Mouse (Mus musculus) erythroblast, embryonic 14.5 days (primary cell): ENCODE data around the gene Vcpkmt.
"Not testable (repeated sequence)": the region's sequence is repeated elsewhere in the genome, so short reads cannot be mapped to it uniquely, and the experiment has no call there.

Source experiments
- GATA1 ChIP-seq: IDR thresholded peaks from 2 replicates; pipeline ENCODE4 v1.6.1; 2012; ENCODE audit warnings: low read length, inconsistent platforms, mixed read lengths
- TAL1 ChIP-seq: IDR thresholded peaks from 3 replicates; pipeline ENCODE4 v1.6.1; 2012; ENCODE audit warnings: low read length, inconsistent platforms, mixed read lengths

DNA sequence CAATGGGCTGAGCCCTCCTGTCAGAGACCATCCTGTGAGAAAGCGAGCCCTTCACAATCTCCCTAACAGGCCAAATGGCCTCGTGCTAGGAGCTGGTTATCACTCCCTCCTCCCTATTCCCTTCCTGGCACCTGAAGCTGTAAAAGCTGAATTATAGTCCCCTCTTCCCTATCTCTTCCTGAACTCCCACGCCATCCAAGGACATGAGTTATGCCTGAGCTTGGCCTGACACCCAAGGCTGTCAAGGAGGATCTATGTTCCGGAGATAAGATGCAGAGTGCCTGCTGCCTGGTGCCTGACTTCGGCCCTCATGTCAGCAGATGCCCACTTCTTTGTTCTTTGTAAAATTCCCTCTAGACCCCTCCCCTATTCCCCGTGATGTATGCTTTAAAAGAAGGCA lies 21.8 kb downstream of the Vcpkmt start:
- TF ChIP-seq TAL1, GATA1: not testable (repeated sequence)
